Mouse (Mus musculus) bone marrow macrophage, adult 2 months (primary cell): ENCODE data around the gene Pip5k1b. TPM values are rescaled to one million over a fixed set of nuclear protein-coding genes. Genes with fewer than 3 reads are reported as not detected.

Source experiments
- H3K27ac ChIP-seq: 2 replicates; pipeline ENCODE4 v1.5.1; 2012; ENCODE audit warnings: low read depth, low read length; ENCODE audit not compliant: insufficient read depth
- H3K4me1 ChIP-seq: 2 replicates; pipeline ENCODE4 v1.6.1; 2012; ENCODE audit warnings: low read length; ENCODE audit not compliant: control insufficient read depth, insufficient read depth
- H3K4me3 ChIP-seq: 2 replicates; pipeline ENCODE4 v1.5.1; 2012; ENCODE audit warnings: mild to moderate bottlenecking, low read length, moderate library complexity; ENCODE audit not compliant: insufficient read depth
- CTCF ChIP-seq: IDR thresholded peaks from 2 replicates; pipeline ENCODE4 v1.5.1; 2012; ENCODE audit warnings: low read depth, mild to moderate bottlenecking, low read length, moderate library complexity
- POLR2A ChIP-seq: IDR thresholded peaks from 2 replicates; pipeline ENCODE4 v1.6.1; 2012; ENCODE audit warnings: mild to moderate bottlenecking, low read depth, low read length, borderline replicate concordance
- polyA plus RNA-seq: library from polyadenylated mRNA; stranded (reverse); fragments of >200 nt; gene quantifications from 2 replicates; pipeline ENCODE4 v1.2.4, GENCODE M21; 2012; ENCODE audit not compliant: missing spikeins, insufficient read depth, insufficient read length

Gene Pip5k1b
- polyA plus RNA-seq, 1 experiment, result not detected

DNA sequence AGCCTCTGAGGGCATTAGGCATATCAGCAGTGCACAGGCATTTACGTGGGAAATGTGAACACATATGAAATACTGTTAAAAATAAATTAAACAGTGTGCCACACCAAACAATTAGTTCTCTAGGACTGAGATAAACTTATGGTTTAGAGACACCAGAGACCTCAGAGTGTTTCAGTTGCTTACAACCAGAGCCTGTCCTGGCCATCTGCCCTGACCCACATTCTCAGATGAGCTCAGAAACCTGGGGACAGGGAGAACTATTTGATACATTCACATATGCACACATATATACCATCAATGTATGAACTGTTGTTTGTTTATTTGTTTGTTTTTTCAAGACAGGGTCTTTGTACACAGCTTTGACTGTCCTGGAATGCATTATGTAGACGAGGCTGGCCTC lies 161.8 kb downstream of the Pip5k1b start:
- no peak overlapping the region for H3K27ac ChIP-seq
- peaks cover 2% of the 10 kb centered on the region; the same call in 1 of the 2 replicates for H3K4me1 ChIP-seq
- no peak overlapping the region for H3K4me3 ChIP-seq
- TF ChIP-seq POLR2A (no peak), CTCF (no peak)

DNA sequence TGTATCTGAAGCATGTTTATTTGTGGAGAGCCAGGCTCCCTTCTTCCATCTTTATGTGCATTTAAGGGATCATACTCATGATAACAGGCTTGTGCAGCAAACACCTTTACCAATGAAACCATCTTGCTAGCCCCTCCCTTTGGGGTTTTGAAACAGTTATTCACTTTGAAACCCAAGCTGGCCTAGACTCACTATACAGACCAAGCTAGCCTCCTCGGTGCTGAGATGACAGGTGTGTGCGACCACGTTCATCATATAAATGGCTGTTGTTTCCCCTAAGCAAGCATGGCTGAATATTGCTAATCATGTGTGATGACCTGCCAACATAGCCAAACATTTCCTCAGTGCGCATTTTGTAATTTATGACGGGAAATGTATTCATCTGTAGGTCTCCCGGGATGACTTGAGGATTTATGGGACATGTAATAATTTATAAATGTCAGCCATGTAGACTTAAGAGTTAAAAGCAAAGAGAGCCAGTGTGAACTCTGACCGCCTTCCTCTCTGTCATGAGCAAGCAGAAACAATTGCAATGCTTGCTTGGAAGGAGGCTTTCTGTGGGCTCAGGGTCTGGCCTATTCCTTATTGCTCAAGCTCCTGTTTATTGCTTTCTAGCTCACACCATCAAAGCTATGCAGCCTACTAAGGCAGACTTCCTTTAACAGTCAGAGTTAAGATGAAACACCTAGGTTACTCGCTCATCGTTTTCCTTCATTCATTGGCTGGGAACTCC lies 164.0 kb downstream of the Pip5k1b start:
- TF ChIP-seq CTCF (no peak), POLR2A (no peak)
- Histone ChIP-seq H3K4me3 (no peak overlapping the region), H3K4me1 (peaks cover 2% of the 10 kb centered on the region; the same call in 1 of the 2 replicates), H3K27ac (no peak overlapping the region)

DNA sequence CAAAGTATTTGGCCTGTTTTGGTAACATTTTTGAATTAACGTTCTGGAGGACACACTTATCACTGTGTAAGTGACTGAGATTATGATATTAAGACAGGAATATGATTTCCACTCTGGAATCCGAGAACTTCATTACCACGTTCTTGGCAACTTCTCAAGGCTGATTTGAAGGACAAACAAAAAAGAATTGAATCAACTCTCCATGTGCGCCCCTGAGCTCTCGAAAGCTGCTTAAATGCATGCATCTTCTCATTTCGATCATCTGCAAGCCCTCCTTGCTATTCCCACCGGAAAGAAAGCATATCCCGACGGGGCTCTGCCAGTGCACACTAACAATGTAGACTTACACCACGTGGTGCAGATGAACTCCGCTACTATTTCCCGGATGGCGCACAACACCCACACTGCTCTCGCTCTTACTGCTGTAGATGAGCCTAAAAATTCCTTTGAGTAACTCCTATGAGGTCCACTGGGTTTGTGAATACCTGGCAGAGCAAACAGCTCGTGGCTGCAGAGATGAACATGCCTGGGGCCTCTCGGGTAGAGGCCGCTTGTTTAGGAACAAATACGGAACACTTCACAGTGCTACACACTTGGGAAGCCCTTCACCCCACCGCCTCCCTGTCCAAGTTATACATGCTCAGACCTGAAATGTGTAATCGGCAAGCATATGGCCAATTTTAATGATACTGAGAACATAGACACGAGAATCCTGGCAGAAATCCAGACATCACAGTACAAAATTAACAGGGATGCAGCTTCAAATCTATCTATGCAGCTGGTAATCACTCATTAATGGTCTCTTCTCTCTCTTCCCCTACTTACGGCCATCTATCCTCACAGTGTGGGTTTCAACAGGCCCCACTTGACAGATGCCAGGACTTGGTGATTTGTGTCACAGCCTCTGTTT lies 168.5 kb downstream of the Pip5k1b start:
- H3K4me1 ChIP-seq, result no peaks in the 10 kb centered on the region
- H3K27ac ChIP-seq, result no peak overlapping the region
- H3K4me3 ChIP-seq, result no peak overlapping the region
- TF ChIP-seq POLR2A (no peak), CTCF (no peak)

DNA sequence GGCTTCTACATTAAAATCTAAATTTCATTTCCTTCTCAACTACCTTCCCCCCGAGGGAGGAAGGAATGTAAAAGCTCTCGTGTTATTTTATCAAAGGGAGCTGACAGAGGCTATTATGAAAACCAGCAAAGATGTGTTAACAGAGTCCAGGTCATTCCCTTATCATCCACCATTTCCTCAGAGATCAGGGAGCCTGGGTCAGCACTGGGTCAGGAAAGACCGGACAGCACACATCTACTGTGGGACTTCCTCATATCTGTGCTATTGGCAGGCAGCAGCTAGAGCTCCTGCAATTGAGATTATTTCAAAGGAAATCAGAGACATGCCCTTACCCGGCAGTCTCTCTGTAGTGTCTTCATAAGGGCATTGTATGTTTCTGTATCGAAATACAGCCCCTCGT lies 177.2 kb downstream of the Pip5k1b start:
- H3K4me1 ChIP-seq, result no peaks in the 10 kb centered on the region
- H3K4me3 ChIP-seq, result no peak overlapping the region
- TF ChIP-seq POLR2A (no peak), CTCF (no peak)
- H3K27ac ChIP-seq, result no peak overlapping the region

DNA sequence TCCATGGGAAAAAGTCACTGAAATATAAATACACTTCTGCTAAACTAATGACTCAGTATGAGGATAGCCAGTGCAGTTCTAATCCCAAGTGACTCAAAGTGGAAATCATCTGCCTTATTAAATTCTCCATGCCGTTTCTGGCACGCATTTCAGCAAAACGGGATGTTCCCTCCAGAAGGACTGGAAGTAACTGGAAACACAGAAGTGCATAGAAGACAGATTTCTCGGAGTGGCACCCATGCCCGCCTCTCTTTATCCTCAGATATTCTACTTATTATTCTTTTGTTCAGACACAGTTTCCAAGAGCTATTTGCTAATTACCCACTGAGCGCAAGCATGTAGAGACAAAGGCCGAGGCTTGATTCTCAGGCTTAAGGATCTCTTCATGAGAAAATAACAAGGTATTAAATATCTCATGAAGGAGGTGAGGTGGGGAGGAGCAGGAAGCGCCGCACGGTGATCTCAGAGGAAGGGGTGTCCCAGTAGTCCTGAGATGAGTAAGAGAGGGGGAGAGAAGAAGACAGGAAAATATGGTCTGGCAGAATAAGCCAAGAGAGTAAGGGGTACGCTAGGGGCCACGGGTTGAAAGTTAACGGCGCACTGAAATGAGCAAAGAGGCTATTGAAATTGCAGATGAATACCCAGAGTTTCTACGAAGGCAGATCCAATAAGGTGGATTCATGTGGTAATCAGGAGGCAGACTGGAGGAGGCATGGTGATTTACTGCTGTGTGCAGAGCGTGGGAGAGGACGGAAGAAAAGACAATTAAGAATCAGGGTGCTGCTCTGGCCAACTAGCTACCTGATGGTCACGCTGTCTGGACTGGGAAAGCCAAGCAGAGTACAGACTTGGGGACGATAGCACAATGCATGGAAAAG lies 183.7 kb downstream of the Pip5k1b start:
- Histone ChIP-seq H3K27ac (no peak overlapping the region), H3K4me3 (no peak overlapping the region), H3K4me1 (no peaks in the 10 kb centered on the region)
- no peak for TF ChIP-seq POLR2A
- TF ChIP-seq CTCF, result no peak

DNA sequence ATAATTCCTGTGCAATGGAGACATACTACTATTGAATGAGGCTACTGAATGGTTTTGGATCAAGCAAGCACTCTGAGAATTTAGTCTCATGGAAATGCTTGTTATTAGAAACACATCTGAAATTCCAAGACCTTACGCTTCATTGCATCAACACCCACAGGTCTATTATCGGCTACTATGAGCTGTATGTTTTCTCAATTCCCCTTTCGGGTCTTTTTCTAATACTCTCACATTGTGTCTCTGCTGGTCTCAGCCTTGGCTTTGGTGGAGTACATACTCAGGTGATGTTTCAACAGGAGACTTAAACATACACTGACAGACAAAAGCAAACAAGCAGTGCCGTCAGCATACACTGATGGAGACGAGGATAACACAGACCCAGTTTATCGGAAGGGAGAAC lies 187.3 kb downstream of the Pip5k1b start:
- Histone ChIP-seq H3K27ac (no peak overlapping the region), H3K4me3 (no peak overlapping the region), H3K4me1 (peaks cover 2% of the 10 kb centered on the region; the same call in 1 of the 2 replicates)
- TF ChIP-seq CTCF (no peak), POLR2A (no peak)

DNA sequence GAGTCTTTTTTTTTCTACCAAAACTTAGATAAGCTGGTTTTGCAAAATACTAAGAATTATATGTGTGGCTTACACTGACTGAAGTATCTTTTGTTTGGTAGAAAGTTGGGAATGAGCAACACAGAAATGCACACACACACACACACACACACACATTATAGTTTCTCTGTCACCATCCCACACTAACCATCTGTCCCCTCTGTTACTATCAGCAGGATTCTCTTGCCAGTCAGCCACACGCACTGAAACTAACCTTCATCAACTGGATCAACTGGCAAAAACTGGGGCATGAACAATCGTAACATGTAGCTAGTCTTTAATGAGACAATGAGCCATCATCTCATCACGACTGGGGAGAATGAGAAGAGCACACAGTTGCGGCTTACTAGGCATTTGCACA lies 187.9 kb downstream of the Pip5k1b start:
- Histone ChIP-seq H3K4me1 (peaks cover 2% of the 10 kb centered on the region; the same call in 1 of the 2 replicates), H3K27ac (no peak overlapping the region), H3K4me3 (no peak overlapping the region)
- TF ChIP-seq POLR2A (no peak), CTCF (no peak)

DNA sequence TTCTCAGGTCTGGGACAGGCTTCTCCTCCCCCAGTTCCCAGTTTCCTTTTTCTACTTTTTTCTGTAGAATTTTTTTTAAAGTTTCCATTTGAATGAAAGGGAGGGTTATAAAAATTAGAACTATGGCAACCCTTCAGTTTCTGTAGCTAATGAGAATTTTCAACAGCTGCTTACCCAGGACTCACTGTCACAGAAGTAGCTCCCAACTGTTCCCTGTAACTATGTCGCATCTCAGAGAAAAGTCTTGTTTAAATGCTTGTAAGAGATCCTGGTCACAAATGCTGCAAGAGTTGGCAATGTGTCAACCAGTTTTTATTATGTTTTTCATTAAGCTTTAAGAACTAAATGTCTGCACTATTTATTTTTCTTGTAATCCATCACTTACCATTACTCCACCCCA lies 188.9 kb downstream of the Pip5k1b start:
- TF ChIP-seq POLR2A (no peak), CTCF (no peak)
- H3K4me1 ChIP-seq, result peaks cover 2% of the 10 kb centered on the region; the same call in 1 of the 2 replicates
- H3K27ac ChIP-seq, result no peak overlapping the region
- H3K4me3 ChIP-seq, result no peak overlapping the region

DNA sequence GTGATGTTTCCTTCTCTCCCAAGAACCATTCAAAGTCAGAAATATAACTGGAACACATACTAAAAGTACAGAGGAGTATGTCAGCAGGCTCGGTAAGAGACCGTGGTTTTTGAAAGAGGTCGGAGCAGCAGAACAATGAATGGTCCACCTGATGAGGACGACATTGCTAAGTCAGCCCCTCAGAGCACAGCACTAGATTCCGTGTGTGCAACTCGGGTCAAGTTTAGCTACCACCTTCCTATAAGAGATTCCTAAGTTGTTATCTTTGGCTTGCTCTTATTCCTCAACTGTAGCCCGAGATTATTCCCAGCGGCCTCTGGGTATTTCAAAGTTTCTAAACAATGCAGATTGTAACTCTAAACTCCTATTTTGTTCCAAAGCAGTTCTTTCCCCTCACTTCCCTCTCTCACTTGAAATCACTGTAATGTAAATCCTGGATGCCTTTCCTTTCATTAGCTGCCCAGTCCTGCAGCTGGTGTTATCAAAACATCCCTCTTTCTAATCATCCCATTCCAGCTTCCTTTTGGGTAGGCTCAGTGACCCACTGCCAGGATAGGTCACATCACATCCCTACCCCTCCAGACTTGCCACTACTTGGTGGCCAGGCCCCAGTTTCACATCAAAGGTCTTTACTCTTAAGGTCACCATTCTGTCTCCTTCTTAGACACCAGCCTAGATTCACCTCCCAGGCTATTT lies 192.9 kb downstream of the Pip5k1b start:
- no peak overlapping the region for H3K4me3 ChIP-seq
- no peak overlapping the region for H3K27ac ChIP-seq
- no peak for TF ChIP-seq CTCF
- no peak for TF ChIP-seq POLR2A
- H3K4me1 ChIP-seq, result peaks cover 2% of the 10 kb centered on the region; the same call in 1 of the 2 replicates
